Mouse (Mus musculus): ENCODE results near the gene Dld.

DNA sequence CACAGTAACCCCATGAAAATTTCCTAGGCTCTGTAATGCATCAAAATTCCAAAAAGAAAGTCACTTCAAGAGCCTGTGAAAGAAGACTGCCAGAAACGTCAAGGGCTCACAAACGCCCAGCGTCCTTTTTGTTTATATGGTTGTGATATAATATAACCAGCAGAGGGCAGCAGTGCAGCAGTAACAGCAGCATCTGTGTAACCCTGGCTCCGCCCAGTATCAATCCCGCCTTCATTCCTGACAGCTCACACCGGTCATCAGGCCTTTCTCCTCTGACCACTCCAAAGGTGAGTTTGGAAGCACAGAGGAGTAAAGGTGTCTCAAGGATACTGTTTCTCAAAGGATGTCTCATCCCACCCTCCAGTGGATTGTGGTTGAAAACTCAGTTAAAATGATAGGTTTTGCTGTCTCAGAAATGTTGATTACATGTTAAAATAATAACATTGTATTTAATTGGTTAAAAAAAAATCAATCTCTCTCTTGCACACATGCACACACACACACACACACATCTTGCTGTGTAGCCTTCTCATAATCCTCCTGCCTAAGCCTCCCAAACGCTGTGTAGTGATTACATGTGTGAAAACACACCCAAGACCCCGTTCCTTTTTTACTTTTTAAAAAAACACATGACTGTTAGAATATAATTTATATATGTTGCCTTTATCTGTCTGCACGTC, 23.5 kb upstream of the Dld start:
- no peak for TF ChIP-seq GATA1 (IDR thresholded peaks at IDR 0.05; ENCODE audit: borderline replicate concordance, low read length)
- TF ChIP-seq CTCF (IDR thresholded peaks at IDR 0.05; ENCODE audit: low read depth, low read length) = peak; percentile 69; the same call in 1 of the 2 replicates
- no peak for TF ChIP-seq TAL1 (conservative IDR thresholded peaks at IDR 0.05; ENCODE audit: low read depth, low read length)
- no peak for TF ChIP-seq GATA2 (IDR thresholded peaks at IDR 0.05; ENCODE audit: borderline replicate concordance, low read depth, low read length)
- TF ChIP-seq POLR2AphosphoS5 (IDR thresholded peaks at IDR 0.05; ENCODE audit: insufficient replicate concordance, low read depth, low read length) = no peak
